Mouse (Mus musculus) left cerebral cortex, postnatal 25 days (tissue): ENCODE measurements at regions not wholly inside any gene's neighbourhood (a gene's known extent, or its start where the extent isn't known, plus 50 kb on each side); places are given as distances from the start of the nearest gene placed in this dataset.

Experiments
- DNase-seq, 2 experiments: peaks; one replicate each; pipeline ENCODE4 v3.0.0; 2022; ENCODE audit warnings: low spot score in 2 of 2, mixed read lengths in 1 of 2
- intact Hi-C: fragments of 180-260 bp; cut with DNase I; formaldehyde crosslinking; loops from one replicate; pipeline ENCODE4 v1.15.1; 2025

GRCm38 (mm10) chr1:169602122-169602521, 53.2 kb upstream of the Rgs5 start:
- intact Hi-C loops, result no loop called here

GRCm38 (mm10) chr1:169594470-169594869, 60.8 kb upstream of the Rgs5 start:
- intact Hi-C loops, result no loop called here

More at GRCm38 (mm10) chr1:169602122-169602521, 53.2 kb upstream of the Rgs5 start:
- no peak for DNase-seq

GRCm38 (mm10) chr1:169586361-169586760, 55.1 kb upstream of the Nuf2 start:
- intact Hi-C loops, result no loop called here
- DNase-seq, result no peak

More at GRCm38 (mm10) chr1:169594470-169594869, 60.8 kb upstream of the Rgs5 start:
- peak in 1 of 2 experiments; percentile 55 for DNase-seq

- intact Hi-C loops, result no loop called here
- no peak for DNase-seq
Measured at GRCm38 (mm10) chr1:169582405-169582804, 51.1 kb upstream of the Nuf2 start.
